Mouse (Mus musculus) kidney, adult 2 months (tissue): ENCODE data around the gene Tnfrsf4. TPM values are rescaled to one million over a fixed set of nuclear protein-coding genes. Genes with fewer than 3 reads are reported as not detected.

Experiments
- DNase-seq: peaks from one replicate; pipeline ENCODE4 v3.0.0; 2021
- H3K27ac ChIP-seq: fragments of 200-500 bp; 2 replicates; pipeline ENCODE4 v1.5.1; 2012; ENCODE audit warnings: low read depth, low read length, control low read depth, inconsistent platforms; ENCODE audit not compliant: insufficient read depth
- H3K27me3 ChIP-seq: fragments of 200-500 bp; replicated peaks from 2 replicates; pipeline ENCODE4 v1.6.1; 2012; ENCODE audit warnings: mild to moderate bottlenecking, moderate library complexity, low read length, inconsistent platforms; ENCODE audit not compliant: control insufficient read depth, insufficient read depth
- H3K36me3 ChIP-seq: fragments of 200-500 bp; 2 replicates; pipeline ENCODE4 v1.6.1; 2012; ENCODE audit warnings: mild to moderate bottlenecking, moderate library complexity, low read length, inconsistent platforms; ENCODE audit not compliant: control insufficient read depth, insufficient read depth
- H3K4me1 ChIP-seq: fragments of 200-500 bp; 2 replicates; pipeline ENCODE4 v1.6.1; 2011; ENCODE audit warnings: low read length; ENCODE audit not compliant: control insufficient read depth, insufficient read depth
- H3K4me3 ChIP-seq: fragments of 200-500 bp; 2 replicates; pipeline ENCODE4 v1.5.1; 2011; ENCODE audit warnings: mild to moderate bottlenecking, low read depth, low read length, control low read depth; ENCODE audit not compliant: insufficient read depth
- CTCF ChIP-seq: fragments of 200-500 bp; conservative IDR thresholded peaks from 2 replicates; pipeline ENCODE4 v1.5.1; 2011; ENCODE audit warnings: low read depth, mild to moderate bottlenecking, control low read depth, low read length, moderate library complexity, mixed read lengths; ENCODE audit not compliant: insufficient read depth, insufficient read length
- POLR2A ChIP-seq: fragments of 200-500 bp; IDR thresholded peaks from one replicate; pipeline ENCODE4 v1.6.1; 2011; ENCODE audit warnings: low read depth, low read length, control low read depth
- WGBS: fragments of 180-500 bp; shearing (Covaris S2); methylation state at CpG from one replicate; pipeline ENCODE4 v1.1.7; 2018; 5-methylcytosine and 5-hydroxymethylcytosine counted together
- polyA plus RNA-seq: library from polyadenylated mRNA; depleted of rRNA; stranded (reverse); fragments of >200 nt; gene quantifications from 2 replicates; pipeline ENCODE4 v1.2.3, GENCODE M21; 2012

Gene Tnfrsf4
- polyA plus RNA-seq, 1 experiment: 3.8 TPM

DNA sequence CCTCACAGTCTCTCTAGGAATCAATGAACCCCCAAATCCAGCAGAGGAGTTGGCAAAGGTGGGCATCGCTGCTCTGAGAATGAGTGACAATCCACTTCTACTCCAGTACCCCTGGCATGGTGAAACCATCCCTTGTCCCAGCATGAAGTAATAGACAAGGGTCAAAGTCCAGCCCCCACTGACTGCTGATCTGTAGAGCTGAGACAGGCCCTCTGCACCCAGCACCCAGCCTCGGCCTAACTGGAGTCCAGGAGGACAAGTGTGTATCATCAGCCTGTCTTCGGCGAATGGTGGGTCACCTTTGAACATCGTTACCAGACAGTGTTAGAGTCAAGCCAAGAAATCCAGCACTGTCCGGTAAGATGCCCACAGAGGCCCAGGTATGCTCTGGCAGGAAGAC lies 41.0 kb downstream of the Tnfrsf4 start:
- no peak overlapping the region for H3K27ac ChIP-seq
- no peak overlapping the region for H3K4me3 ChIP-seq
- H3K4me1 ChIP-seq: peaks cover 15% of the 10 kb centered on the region
- TF ChIP-seq POLR2A (no peak), CTCF (no peak)
- no peaks in the 10 kb centered on the region for H3K27me3 ChIP-seq
- WGBS: 58% methylated on average over 6 of the region's 6 CpGs
- peak; percentile 88 for DNase-seq
- no peaks in the 10 kb centered on the region for H3K36me3 ChIP-seq

DNA sequence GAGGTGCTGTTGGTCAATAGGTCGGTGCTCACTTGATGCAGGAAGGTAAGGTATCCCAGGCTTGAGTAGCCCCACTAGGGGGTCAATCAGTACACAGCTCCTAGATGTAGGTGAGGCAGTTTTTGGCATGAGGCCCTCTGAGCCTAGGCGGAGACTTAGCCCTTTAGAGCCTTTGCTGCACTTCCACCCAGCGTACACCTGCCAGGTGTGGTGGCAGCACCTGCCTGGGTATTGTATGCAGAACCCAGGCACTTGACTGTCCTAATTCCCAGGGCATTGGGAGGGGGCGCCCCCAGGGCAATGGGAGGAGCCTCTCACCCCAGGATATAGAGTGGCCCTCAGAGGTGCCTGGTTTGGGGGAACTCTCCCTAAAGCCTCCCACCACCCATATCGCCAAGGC lies 41.5 kb downstream of the Tnfrsf4 start:
- Histone ChIP-seq H3K36me3 (no peaks in the 10 kb centered on the region), H3K27me3 (no peaks in the 10 kb centered on the region), H3K27ac (peak overlapping the region; percentile 19; the same call in 1 of the 2 replicates), H3K4me3 (no peak overlapping the region), H3K4me1 (peaks cover 18% of the 10 kb centered on the region)
- 66% methylated on average over 5 of the region's 5 CpGs for WGBS
- peak; percentile 30 for DNase-seq
- TF ChIP-seq CTCF: no peak
- no peak for TF ChIP-seq POLR2A

DNA sequence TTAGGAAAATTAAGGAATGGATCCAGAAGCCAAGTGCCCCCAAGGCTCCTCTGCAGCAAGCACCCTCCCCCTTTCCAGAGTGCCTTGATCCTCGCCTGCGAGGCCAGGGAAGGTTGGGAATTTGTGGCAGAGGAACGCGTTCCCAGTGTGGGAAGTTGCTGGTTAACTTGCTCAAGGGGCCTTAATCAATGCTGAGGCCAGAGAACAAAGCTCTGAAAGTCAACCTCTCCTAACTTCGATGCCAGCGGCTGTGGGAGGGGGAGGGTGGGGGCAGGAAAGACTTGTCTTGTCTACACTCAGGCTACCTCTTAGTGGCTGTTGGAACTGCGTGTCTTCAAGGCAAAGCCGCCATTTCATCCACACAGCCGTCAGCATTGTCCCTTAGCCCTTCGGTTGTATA lies 44.1 kb downstream of the Tnfrsf4 start:
- Histone ChIP-seq H3K27ac (peak overlapping the region; percentile 59; the same call in 1 of the 2 replicates), H3K4me3 (peak overlapping the region; percentile 47)
- 33% methylated on average over 10 of the region's 10 CpGs for WGBS

DNA sequence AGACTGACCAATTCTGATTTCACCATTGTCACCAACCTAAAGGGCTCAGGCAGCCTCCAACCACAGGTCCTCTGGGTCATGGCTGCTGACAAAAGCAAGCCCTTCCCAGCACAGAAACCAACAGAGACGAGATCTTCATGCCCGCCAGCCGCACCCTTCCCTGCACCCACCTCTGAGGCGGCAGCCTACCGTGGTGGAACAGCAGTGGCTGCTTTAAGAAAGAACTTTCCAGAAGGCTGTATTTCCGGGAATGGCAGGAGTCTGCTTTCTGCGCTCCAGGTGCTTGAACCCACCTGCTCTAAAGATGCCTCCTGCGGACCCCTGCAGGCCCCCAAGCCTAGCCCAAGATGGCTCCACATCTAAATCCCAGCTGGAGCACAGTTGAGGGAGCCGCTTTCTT lies 45.2 kb downstream of the Tnfrsf4 start:
- H3K27ac ChIP-seq: peak overlapping the region; percentile 97
- H3K36me3 ChIP-seq: no peaks in the 10 kb centered on the region
- H3K27me3 ChIP-seq: no peaks in the 10 kb centered on the region
- peaks cover 31% of the 10 kb centered on the region for H3K4me1 ChIP-seq
- TF ChIP-seq CTCF: no peak
- TF ChIP-seq POLR2A: no peak
- 49% methylated on average over 9 of the region's 9 CpGs for WGBS
- peak; percentile 22 for DNase-seq
- H3K4me3 ChIP-seq: peak overlapping the region; percentile 53

More for the DNA sequence above, 44.1 kb downstream of the Tnfrsf4 start:
- Histone ChIP-seq H3K36me3 (no peaks in the 10 kb centered on the region), H3K27me3 (no peaks in the 10 kb centered on the region), H3K4me1 (peaks cover 31% of the 10 kb centered on the region)
- DNase-seq: peak; percentile 60
- TF ChIP-seq CTCF (no peak), POLR2A (no peak)

DNA sequence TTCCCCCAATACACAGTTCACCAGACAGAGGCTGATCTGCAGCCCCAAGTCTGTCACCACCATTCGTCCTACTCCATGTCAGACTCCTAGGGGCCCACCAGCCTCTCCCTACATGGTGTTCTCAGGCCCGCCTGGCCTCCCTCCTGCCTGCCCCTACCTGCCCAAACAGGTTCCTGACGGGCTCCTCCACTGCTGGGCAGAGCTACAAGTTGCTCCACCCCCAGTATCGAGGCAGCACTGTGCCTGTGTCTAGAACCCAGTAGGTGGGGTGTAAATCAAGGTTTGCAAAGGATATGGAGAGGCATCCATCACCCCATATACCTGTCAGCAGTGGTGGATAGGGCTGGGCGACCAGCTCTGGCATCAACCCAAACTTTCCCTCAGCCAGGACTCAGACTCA lies 45.6 kb downstream of the Tnfrsf4 start, which contains the start of gene Ttll10:
TSS of gene Ttll10 (minus strand) at position 154 of the 400 bp plus-strand sequence.
- Histone ChIP-seq H3K27ac (peak within 1 kb of the TSS; percentile 97), H3K36me3 (no peaks in the 10 kb centered on the region), H3K4me3 (peak within 1 kb of the TSS; percentile 53), H3K27me3 (no peaks in the 10 kb centered on the region), H3K4me1 (peaks cover 31% of the 10 kb centered on the region)
- peak; percentile 76 for DNase-seq
- WGBS: 19% methylated on average over 5 of the region's 5 CpGs
- TF ChIP-seq POLR2A (no peak), CTCF (no peak)

DNA sequence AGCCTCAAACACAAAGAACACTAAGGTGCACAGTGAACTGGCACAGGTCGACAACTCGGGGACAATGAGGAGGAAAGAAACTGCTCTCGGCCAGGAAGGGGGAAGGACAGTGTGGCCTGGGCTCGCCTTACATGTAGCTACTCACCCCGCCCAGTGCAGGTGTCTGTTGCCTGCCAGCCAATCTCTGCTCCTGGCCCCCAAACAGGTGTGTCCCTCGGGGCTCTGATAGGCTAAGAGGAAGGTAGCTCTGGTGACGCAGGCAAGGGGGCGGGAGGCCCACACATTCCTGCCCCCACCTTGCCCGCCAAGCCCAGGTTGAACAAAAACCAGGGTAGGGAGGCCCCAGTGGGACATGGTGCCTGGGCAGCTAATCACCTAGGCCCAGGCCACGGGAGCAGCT lies 46.1 kb downstream of the Tnfrsf4 start:
- peaks cover 31% of the 10 kb centered on the region for H3K4me1 ChIP-seq
- 11% methylated on average over 10 of the region's 10 CpGs for WGBS
- H3K27me3 ChIP-seq: no peaks in the 10 kb centered on the region
- peak; percentile 72 for TF ChIP-seq POLR2A
- TF ChIP-seq CTCF: no peak
- H3K27ac ChIP-seq: peak overlapping the region; percentile 97
- no peaks in the 10 kb centered on the region for H3K36me3 ChIP-seq
- H3K4me3 ChIP-seq: peak overlapping the region; percentile 53
- peak; percentile 97 for DNase-seq

DNA sequence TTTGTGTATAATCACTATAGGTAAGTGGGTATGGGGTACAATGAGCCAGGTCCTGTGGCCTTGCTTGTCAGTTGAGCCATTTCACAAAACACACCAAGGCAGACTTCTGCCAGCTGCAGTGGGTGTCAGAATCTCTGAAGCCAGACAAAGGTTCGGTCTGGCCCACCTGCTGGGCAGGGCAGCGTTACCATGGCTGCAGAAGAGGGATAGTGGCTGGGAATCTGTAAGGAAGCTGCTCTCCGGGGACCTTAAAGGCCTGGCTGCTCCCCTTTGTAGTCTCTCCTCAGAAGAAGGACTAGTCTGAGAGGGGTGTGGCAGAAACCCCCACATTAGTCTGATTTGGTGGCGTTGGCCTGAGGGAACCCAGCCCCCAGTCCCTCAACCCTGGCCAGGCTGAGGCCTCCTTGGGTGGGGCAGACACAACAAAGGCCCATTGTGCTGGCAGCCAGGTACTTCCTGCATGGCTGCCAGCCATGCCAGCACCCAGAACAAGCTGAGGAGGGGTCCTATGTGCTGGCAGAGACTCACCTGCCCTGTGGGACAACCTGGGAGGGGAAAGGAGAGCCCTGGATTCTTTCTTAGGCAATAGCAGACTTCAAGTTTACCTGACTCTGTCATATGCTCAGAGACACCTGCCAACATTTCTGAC lies 50.3 kb downstream of the Tnfrsf4 start:
- no peak for TF ChIP-seq CTCF
- TF ChIP-seq POLR2A: no peak
- H3K4me1 ChIP-seq: peaks cover 26% of the 10 kb centered on the region
- DNase-seq: no peak
- no peak overlapping the region for H3K4me3 ChIP-seq
- 0 out of 2 replicates have a peak overlapping the region, but pooled peaks have one; percentile 1 for H3K27ac ChIP-seq
- WGBS: 50% methylated on average over 4 of the region's 4 CpGs
- no peaks in the 10 kb centered on the region for H3K27me3 ChIP-seq
- no peaks in the 10 kb centered on the region for H3K36me3 ChIP-seq

DNA sequence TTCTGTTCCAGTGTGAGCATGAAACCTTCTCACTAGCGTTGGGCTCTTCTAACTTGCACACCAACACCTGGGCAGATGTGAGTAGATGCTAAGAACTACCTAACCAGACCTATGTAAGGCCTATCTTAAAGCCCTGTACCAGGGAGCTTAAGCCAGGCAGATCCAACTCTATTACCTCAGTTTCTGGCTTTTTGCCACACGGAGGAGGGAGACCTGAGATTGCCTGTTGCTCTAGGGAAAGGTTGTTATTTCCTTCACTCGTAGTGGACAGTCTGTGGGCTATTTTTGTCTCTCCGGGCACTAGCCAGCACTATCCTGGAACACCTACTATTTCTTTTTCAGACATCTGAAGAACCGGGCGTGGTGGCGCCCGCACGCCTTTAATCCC lies 50.9 kb downstream of the Tnfrsf4 start:
- 55% methylated on average over 9 of the region's 9 CpGs for WGBS
- Histone ChIP-seq H3K4me3 (no peak overlapping the region), H3K4me1 (peaks cover 26% of the 10 kb centered on the region), H3K36me3 (no peaks in the 10 kb centered on the region), H3K27ac (0 out of 2 replicates have a peak overlapping the region, but pooled peaks have one; percentile 1), H3K27me3 (no peaks in the 10 kb centered on the region)
- peak; percentile 71 for DNase-seq
- no peak for TF ChIP-seq CTCF
- TF ChIP-seq POLR2A: no peak
